Mouse (Mus musculus) left cerebral cortex, postnatal 10 days (tissue): Measurements from ENCODE around the gene Tspan3. TPM values are rescaled to one million over a fixed set of nuclear protein-coding genes. Genes with fewer than 3 reads are reported as not detected.

ENCODE experiments used
- DNase-seq, 2 experiments: peaks; one replicate each; pipeline ENCODE4 v3.0.0; 2021 to 2022; ENCODE audit warnings: low spot score in 2 of 2, mixed read lengths in 1 of 2; ENCODE audit errors: extremely low spot score in 1 of 2
- intact Hi-C: fragments of 180-260 bp; cut with DNase I; formaldehyde crosslinking; loops from one replicate; pipeline ENCODE4 v1.15.1; 2025
- total RNA-seq, 2 experiments: library from RNA; stranded (reverse); gene quantifications; 2 replicates each; pipeline ENCODE4 v1.2.3; 2021

Tspan3 gene
- total RNA-seq: 100 to 1,000 TPM; 364 to 371 TPM

DNA sequence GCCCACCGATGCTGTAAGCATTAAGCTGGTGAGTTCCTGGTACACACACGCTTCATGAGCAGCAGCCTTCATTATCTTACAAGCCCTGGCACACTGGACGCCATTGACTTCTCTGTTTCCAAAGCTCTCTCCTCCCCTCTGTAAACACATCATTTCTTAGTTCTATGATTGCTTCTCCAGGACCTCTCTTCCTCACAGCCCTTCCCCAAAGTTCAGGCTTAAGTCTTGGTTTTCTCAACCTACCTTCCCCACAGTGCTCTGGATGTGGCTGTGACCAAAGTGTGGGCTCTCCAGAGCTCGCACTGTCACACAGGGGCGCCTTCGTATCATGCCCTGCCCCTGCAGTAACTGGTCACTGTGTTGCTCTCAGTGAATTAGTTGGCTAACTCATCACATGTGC lies at the start of gene Tspan3:
Gene Tspan3 (minus strand): TSS at position 101 of the 400 bp plus-strand sequence.
- intact Hi-C loops: no loop called here
- DNase-seq: no peak

DNA sequence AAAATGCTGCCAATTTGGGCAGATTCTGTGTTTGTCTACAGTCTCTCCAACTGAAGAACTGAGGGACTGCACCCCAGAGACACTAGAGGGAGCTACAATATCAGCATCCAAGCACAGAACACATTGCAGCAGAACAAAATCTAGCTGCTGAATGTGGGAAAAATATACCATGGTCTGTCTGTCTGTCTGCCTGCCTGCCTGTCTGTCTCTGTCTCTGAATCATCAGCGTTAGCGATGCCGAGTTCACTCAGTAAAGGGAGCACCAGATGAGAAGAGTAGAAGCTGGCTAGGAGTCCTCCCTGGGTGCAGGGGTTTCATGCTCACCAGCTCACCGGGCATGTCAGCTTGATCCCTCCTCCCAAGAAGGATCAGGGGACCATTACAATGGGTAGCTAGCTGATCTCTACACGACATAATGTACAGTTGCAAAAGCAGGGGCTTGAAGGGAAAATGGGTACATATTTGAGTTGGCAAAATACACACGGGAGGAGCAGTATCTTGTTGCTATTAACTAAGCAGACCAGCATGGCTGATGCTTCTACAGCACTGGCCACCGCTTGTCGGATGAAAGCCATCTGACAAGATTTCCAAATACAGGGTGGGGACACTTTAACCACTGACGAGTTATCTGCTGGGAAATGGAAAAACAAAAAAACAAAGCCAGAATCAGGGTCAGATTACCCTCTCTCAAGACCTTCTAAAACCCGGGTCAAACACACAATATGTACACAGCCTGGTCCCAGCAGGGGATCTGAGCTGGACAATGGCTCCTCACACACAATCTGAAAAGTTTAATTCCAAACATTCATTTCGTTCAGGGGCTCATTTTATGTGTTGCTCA lies 48.4 kb upstream of the Tspan3 start:
- DNase-seq: peak; percentile 48 to 70
- intact Hi-C loops: loop anchor here (5.0 to 10.0 kb wide), 4 partner anchors 49 to 404 kb away; partner anchors contain the start of genes Hmg20a and Peak1

DNA sequence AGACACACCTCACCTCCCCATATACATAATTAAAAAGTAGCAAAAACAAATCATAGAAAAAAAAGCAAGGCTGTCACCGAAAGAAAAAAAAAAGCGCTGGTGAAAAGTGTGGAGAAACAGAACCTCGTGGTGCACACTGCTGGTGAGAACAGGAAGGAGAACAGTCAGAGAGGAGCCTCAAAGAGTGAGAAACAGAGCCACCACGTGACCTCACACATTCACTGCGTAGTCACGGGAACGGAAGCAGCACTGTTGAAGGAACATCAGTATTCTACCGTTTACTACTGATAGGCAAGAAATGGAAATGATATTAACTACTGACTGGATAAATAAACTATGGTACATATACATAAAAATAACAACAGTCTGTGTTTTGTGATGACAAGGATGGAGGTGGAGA lies 43.5 kb upstream of the Tspan3 start:
- no peak for DNase-seq
- intact Hi-C loops: loop anchor here (10.0 kb wide), 1 partner anchor 586 kb away; the partner anchor contains the start of gene Lingo1

DNA sequence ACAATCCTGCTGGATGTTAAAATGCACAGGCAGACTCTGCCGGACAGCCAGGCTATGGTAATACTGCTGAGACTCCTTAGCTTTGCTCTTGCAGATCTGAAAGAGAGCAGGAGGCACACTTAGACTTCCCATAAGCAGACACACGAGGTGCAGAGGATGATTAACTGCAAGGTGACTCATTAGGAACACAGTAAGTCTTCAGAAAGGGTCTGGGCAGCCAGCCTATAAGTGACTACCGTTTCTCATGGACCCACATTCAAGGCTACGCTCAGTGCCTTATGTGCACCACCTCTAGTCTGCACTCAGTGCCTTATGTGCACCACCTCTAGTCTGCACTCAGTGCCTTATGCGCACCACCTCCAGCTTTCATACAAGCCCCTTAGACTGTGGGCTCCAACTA lies 42.2 kb upstream of the Tspan3 start:
- intact Hi-C loops: loop anchor here (10.0 kb wide), 1 partner anchor 587 kb away; the partner anchor contains the start of gene Lingo1
- no peak for DNase-seq

DNA sequence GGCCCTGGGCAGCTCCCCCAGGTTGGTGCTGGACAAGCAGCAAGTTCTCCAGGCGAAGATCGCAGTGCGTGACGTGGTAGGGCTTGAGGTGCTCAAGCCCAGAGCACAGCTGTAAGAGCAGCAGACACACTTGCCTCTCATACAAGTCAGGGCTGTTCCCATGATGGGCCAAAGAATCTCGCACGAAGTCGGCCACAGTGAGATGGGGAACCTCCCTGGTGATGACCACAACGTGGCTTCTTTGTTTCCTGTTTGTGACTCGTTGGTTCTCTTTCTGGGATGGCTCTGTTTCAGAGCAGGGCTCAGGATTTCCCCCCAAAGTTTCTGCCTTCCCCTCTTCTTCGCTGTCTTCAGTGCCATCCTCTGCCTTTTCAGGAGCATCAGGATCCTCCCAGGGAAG lies 41.8 kb upstream of the Tspan3 start:
- intact Hi-C loops: loop anchor here (10.0 kb wide), 1 partner anchor 588 kb away; the partner anchor contains the start of gene Lingo1
- no peak for DNase-seq

DNA sequence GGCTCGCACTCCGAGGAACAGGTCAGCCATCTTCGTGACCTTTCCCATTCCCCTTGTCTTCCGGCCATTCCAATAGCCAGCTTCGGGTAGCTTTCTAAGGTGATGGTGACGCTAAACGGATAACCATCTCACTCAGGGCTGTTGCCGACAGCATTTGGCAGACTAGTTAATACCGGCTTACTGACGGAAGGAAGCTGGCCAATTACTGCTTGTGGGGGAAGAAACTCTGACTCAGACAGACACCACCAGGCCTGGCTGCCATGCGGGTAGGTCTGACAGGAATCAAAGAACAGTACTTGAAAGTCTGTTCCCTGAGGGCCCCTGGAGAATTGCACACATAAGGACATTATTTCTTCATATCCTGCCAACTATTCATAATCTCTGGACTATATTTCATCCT lies 40.1 kb upstream of the Tspan3 start:
- intact Hi-C loops: loop anchor here (10.0 kb wide), 1 partner anchor 589 kb away; the partner anchor contains the start of gene Lingo1
- DNase-seq: no peak

DNA sequence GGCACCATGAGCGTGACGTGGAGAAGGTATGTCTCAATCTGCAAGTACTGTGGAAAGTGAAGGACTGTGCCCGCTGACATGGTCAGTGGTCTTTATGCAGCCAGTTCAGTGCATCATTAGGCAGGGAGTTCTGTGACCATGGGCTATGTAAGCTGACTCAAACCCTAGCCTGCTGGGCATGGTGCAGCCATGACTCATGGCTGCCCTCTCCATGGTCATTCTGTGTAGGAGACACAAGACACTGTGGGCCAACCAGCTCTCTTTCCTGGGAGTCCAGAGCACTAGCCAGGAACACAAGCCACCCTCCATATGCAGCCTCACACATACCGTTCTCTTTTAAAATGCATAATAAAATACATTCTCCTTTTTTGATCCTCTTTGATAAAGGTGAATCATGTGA lies 39.0 kb upstream of the Tspan3 start:
- intact Hi-C loops: loop anchor here (5.0 to 10.0 kb wide), 2 partner anchors 348 to 590 kb away; partner anchors contain the start of gene Lingo1

DNA sequence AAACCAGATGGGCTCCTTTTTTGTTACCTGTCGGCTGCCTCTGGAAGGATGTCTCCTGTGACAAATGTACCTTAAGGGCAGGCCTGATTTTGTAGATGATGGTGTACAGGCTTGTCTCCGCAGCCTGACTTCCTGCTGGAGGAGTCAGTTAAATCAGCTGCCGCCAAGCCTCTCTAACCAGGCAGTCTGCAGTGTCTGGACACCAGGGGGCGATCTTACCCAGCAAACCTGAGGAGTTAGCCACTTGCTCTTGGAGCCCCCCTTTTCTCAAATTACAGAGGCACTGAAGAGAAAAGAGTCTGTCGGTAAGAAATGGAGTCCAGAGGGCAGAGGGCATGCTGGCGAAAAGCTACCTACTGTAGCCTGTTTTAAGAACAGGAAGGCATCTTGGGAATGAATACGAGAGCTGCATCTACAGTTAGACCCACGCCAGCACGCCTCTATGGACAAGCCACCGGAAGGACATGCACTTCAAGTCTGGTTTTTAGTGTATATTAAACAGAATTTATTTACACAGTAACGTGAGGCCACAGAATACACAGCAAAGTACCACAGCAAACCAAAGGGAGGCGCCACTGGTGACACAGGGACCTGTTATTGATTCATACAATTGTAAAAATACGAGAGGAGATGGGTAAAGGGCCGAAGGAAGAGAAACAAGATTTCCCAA lies 35.5 kb upstream of the Tspan3 start:
- peak; percentile 83 to 90 for DNase-seq
- intact Hi-C loops: loop anchor here (5.0 to 10.0 kb wide), 2 partner anchors 352 to 594 kb away; partner anchors contain the start of gene Lingo1

More for the DNA sequence above, 39.0 kb upstream of the Tspan3 start:
- DNase-seq: no peak

DNA sequence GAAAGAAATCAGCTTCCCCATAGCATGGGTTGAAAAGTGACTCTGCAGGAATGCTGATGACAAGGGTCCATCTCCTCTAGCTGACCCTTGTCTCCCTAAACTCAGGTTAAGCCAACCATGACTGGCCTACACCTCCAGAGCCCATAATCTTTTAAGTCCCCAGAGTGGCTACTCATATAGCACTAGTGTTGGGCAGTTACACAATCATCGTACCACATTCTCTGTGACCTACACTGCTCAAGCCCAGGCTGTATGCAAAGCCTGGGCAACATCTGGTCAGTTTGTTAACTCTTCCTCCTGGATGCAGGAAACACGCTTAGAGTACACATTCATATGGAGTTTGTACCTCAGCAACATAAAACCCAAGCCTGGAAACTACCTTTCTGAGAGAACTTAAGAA lies 34.9 kb upstream of the Tspan3 start:
- no peak for DNase-seq
- intact Hi-C loops: loop anchor here (5.0 to 10.0 kb wide), 2 partner anchors 352 to 595 kb away; partner anchors contain the start of gene Lingo1

DNA sequence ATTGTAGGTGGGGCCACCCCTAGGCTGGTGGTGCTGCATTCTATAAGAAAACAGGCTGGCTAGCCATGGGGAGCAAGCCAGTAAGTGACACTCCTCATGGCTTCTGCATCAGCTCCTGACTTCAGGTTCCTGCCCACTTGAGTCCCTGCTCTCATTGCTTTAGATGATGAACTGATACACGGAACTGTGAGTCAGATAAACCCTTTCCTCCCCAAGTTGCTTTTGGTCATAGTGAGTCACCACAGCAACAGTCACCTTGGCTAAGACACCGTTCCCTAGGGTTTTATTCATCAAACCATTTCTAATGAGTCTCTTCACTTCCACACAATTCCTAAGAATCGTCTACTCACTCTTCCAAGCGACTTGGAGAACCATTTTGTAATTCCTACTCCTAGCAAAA lies 31.6 kb upstream of the Tspan3 start:
- no peak for DNase-seq
- intact Hi-C loops: no loop called here

DNA sequence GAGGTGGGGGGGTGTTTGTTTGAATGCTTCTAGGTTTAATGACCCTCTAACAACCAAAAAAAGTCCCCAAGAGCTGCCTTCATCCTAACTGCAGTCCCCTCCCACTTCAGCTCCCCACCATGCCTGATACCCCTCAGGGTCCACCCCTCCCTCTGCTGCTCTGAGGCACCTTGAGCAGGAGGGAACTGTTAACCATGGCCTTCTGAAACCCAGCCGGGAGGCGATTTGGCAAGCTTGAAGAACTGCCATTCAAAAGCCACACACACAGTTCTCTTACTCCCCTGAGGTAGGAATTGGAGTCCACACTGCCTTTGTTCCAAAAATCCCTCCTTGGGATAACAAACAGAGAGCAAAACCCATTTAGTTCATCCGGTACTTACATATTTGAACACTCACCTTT lies 29.9 kb upstream of the Tspan3 start:
- intact Hi-C loops: no loop called here
- DNase-seq: no peak

DNA sequence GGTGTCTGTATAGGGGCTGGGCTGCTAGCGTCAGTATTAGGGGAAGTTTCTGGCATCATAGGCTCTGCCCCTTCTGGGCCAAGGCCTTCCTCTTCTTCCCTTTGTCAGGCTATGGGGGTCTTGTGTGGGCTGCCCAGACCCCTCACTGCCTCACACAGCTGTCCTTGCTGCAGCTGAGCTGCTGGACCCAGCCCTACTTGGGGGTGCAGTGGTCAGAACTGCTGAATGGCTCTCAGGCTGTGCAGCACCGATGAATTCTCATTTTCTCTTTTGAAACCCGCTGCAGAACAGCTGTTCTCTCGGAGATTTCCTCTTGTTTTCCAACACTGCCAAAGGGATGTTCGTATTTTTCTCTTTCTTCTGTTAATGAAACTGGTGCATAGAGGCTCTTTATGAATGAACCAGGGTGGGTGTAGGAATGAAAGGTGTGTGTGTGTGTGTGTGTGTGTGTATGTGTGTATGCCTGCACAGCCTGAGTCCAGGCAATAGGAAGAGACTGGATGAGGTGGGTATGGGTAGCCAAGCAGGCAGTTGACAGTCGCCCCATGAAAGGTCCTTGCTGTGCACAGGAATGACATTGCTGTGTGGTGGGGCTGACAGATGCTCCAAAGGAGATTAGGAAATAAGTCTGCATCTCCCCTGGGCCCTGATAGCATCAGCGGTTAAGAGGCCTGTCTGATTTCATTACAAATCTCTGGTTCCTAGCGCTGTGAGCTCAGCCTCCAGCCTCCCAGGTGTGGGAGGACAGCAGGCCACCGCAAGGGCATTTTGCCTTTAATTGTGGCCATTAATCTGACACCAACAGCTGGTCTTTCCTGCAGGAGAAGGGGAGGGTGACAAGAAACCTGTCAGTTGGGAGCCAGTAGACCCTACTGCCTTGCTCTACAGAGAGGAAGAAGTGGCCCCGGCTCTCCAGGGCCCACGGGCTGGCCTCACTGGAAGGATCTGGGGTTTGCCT lies 26.5 kb upstream of the Tspan3 start:
- no peak for DNase-seq
- intact Hi-C loops: no loop called here

DNA sequence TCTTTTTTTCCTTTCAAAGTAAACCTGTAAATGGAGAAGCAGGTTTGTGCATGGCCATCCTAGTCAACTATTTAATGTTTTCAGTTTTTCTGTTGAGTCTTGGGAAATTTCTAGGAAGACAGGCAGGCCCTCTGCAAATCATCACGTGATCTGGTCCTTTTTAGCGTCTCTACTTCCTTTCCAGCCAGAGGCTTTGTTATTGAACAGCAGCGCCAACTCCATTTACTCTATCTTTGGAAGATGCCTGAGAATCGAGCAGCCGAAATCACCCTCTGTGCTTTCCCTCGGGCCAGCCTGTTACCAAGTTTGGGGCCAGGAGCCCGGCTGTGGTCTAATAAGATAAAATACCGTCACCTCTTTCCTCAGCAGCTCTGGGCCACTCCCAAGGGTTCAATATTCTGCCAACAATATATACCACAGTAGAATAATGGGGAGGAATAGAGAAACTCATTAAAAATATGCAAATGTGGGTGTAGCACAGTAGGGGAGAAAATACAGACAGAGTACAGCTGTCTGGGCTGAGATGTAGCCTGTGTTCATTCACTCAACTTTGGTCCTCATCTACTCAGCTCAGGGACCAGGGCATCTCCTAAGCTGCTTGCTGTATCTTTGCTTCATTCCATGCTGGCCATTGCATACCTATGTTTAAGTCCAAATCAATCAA lies 15.0 kb upstream of the Tspan3 start:
- DNase-seq: no peak
- intact Hi-C loops: no loop called here

DNA sequence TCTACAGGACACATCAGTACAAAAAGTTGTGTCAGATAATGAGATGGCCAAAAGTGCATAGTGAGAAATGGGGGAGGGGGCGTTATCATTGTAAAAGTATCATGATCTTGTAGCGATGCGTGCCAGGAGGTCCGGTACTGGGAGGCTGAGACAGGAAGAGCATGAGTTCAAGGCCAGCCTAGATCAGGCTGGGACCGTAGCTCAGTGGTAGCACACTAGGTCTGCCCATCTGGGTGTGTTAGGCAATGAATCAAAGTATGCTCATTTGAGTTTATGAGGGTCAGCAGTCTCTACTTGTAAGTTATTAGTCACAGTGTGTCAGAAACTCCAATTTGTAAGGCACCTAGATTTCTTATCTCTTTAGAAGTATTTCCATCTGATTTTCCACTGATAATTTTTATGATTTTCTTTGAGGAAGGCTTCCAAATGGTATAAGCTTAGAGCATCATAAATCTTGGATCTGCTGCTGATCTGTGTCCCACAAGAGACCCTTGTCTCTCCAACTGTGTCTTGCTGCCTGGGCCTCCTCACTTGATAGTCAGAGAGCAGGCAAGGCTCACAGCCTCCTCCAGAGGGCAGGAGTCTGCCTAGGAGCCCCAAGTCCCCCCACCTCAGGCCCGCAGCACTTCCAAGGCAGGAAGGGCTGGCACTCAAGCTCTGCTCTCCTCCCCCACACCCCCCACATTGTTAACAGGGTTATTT lies 14.3 kb upstream of the Tspan3 start:
- DNase-seq: peak in 1 of 2 experiments; percentile 59
- intact Hi-C loops: no loop called here

DNA sequence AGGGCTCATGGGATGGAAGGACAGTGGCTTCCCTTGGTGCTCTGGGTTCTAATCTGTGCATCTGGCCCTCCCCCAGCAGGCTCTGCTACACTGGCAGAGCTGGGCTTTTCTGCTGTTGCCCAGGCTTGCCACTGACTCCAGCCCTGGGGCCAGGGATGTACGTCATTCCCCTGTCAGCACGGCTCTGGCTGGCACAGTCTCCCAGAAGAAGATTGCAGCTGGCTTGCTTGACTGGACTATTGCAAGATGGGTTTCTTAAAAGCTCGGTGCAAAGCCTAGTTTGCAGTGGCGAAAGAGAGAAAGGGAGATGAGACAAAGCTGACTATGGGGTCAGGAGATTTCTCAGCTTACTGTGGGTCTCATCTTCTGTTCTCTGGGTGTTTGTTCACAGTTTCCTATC lies 12.1 kb upstream of the Tspan3 start:
- intact Hi-C loops: no loop called here

DNA sequence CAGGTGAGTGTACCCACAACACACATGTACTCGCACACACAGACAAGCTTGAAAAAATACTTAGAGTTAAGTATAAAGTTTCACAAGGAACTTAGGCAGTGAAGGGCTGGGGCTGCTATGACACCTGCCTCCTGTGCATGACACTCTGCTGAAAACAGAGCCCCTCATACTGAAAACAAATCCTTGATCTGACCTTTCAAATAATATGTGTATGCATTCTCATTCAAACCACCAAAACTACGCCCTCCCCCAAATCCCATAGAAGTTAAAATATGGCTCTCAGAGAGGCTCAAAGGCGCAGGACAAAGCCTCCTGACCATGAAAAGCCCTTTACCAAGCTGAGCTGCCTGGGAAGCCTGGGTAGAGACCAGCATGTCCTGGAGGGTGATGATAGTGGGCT lies 10.0 kb upstream of the Tspan3 start:
- intact Hi-C loops: no loop called here

More for the DNA sequence above, 12.1 kb upstream of the Tspan3 start:
- no peak for DNase-seq

DNA sequence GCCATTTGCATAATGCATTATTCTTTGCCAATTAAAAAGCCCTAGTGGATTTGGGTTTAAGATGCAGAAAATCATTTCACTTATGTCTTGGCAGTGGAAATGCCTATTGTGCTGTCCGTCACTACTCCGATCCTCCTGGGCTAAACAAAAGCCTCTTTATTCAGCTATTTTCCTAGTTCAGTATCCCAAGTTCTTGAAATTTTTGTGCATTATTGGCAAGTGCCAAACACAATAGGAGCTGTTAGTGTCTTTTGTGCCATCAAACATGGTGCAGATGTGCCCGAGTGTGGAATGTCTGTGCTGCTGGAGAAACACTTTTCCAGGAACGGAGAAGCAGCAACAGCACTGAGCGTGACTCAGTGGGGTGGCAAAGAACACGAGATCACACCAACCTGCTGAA lies 2.4 kb upstream of the Tspan3 start:
- intact Hi-C loops: no loop called here
- DNase-seq: no peak

More for the DNA sequence above, 10.0 kb upstream of the Tspan3 start:
- DNase-seq: no peak
